Mouse (Mus musculus): ENCODE data around the gene Gpr160.
"Not testable (repeated sequence)": the region's sequence is repeated elsewhere in the genome, so short reads cannot be mapped to it uniquely, and the experiment has no call there.

The Gpr160 gene

GRCm38 (mm10) chr3:30855604-30856458 lies at the start of gene Gpr160:
Gene Gpr160, plus strand, starts transcription at chr3:30855950.
- DNase-seq (ENCODE audit: low read depth, low spot score): no peak

- DNase-seq (ENCODE audit: low read depth, low spot score): no peak
Observed at GRCm38 (mm10) chr3:30812881-30813280, 42.9 kb upstream of the Gpr160 start.

- DNase-seq (ENCODE audit: low read depth, low spot score): no peak
Observed at GRCm38 (mm10) chr3:30818630-30819125, 37.1 kb upstream of the Gpr160 start.

GRCm38 (mm10) chr3:30822163-30822562 lies 33.6 kb upstream of the Gpr160 start:
- DNase-seq (ENCODE audit: low read depth, low spot score): no peak

GRCm38 (mm10) chr3:30826069-30826468 lies 29.7 kb upstream of the Gpr160 start:
- no peak for DNase-seq (ENCODE audit: low read depth, low spot score)

GRCm38 (mm10) chr3:30831848-30832606 lies 23.7 kb upstream of the Gpr160 start:
- DNase-seq (ENCODE audit: low read depth, low spot score): no peak

- no peak for DNase-seq (ENCODE audit: low read depth, low spot score)
Observed at GRCm38 (mm10) chr3:30833254-30833653, 22.5 kb upstream of the Gpr160 start.

GRCm38 (mm10) chr3:30845755-30846154 lies 10.0 kb upstream of the Gpr160 start:
- DNase-seq (ENCODE audit: low read depth, low spot score): no peak

- no peak for DNase-seq (ENCODE audit: low read depth, low spot score)
Observed at GRCm38 (mm10) chr3:30847413-30847812, 8.3 kb upstream of the Gpr160 start.

GRCm38 (mm10) chr3:30851422-30851821 lies 4.3 kb upstream of the Gpr160 start:
- no peak for DNase-seq (ENCODE audit: low read depth, low spot score)

GRCm38 (mm10) chr3:30853596-30853995 lies 2.2 kb upstream of the Gpr160 start:
- DNase-seq (ENCODE audit: low read depth, low spot score): no peak

- not testable (repeated sequence) for DNase-seq (ENCODE audit: low read depth, low spot score)
Observed at GRCm38 (mm10) chr3:30859599-30859998, 3.8 kb downstream of the Gpr160 start.

- no peak for DNase-seq (ENCODE audit: low read depth, low spot score)
Observed at GRCm38 (mm10) chr3:30860705-30861104, 5.0 kb downstream of the Gpr160 start.

- no peak for DNase-seq (ENCODE audit: low read depth, low spot score)
Observed at GRCm38 (mm10) chr3:30863712-30864435, 8.1 kb downstream of the Gpr160 start.

- DNase-seq (ENCODE audit: low read depth, low spot score): no peak
Observed at GRCm38 (mm10) chr3:30864640-30865039, 8.9 kb downstream of the Gpr160 start.

- no peak for DNase-seq (ENCODE audit: low read depth, low spot score)
Observed at GRCm38 (mm10) chr3:30868176-30868575, 12.4 kb downstream of the Gpr160 start.

GRCm38 (mm10) chr3:30868625-30869024 lies 12.9 kb downstream of the Gpr160 start:
- DNase-seq (ENCODE audit: low read depth, low spot score): no peak

- no peak for DNase-seq (ENCODE audit: low read depth, low spot score)
Observed at GRCm38 (mm10) chr3:30869995-30870394, 14.2 kb downstream of the Gpr160 start.

- DNase-seq (ENCODE audit: low read depth, low spot score): no peak
Observed at GRCm38 (mm10) chr3:30876709-30877108, 21.0 kb downstream of the Gpr160 start.

GRCm38 (mm10) chr3:30887449-30887848 lies 31.7 kb downstream of the Gpr160 start:
- DNase-seq (ENCODE audit: low read depth, low spot score): no peak

- DNase-seq (ENCODE audit: low read depth, low spot score): no peak
Observed at GRCm38 (mm10) chr3:30889014-30889413, 33.3 kb downstream of the Gpr160 start.

GRCm38 (mm10) chr3:30896721-30897120 lies 41.0 kb downstream of the Gpr160 start:
- no peak for DNase-seq (ENCODE audit: low read depth, low spot score)

Data from c-Kit-negative CD71-positive TER-119-positive erythroid progenitor cells, embryonic 14.5 days (primary cell).